Mouse (Mus musculus) spleen, adult 2 months (tissue): ENCODE measurements around the gene Gckr.

Experiments used
- CTCF ChIP-seq: fragments of 200-500 bp; IDR thresholded peaks from 2 replicates; pipeline ENCODE4 v1.5.1; 2011; ENCODE audit warnings: mild to moderate bottlenecking, inconsistent platforms; ENCODE audit not compliant: insufficient read depth, insufficient read length, insufficient replicate concordance; ENCODE audit errors: extremely low read depth
- POLR2A ChIP-seq: fragments of 200-500 bp; IDR thresholded peaks from 2 replicates; pipeline ENCODE4 v1.6.1; 2011; ENCODE audit warnings: low read depth, low read length, inconsistent platforms

- TF ChIP-seq CTCF, result no peak
- TF ChIP-seq POLR2A, result no peak
These were observed 4.6 kb downstream of the Gckr start for GRCm38 (mm10) chr5:31301866-31302265.
